ENCODE assay signal across 9 mouse cellular contexts in genomic region chr15:83696681-83697381, GRCm38 (mm10). TPM values are rescaled to one million over a fixed set of nuclear protein-coding genes. Genes with fewer than 3 reads are reported as not detected.
DNase-seq lines count a peak whose midpoint lies in the region; ATAC-seq and TF ChIP-seq lines count a peak whose summit lies in the region.
"Had no signal": no experiment of that assay in that cellular context is flagged by ENCODE, and none has a peak within 500 bp of the region (broad histone marks: within the 10 kb centered on the region; RNA-seq: fewer than 3 reads in every experiment).

No protein-coding gene starts in this region.

- TF ChIP-seq POLR2A in heart, adult 2 months (IDR thresholded peaks at IDR 0.05; ENCODE audit: insufficient read depth, low read depth, low read length) = no peak

- H3K4me1 ChIP-seq in heart, embryonic 15.5 days (replicated peaks) = peaks cover 25% of the 10 kb centered on the region
- no peaks in the 10 kb centered on the region for H3K4me1 ChIP-seq in heart, adult 2 months (ENCODE audit: control insufficient read depth, insufficient read depth, low read length)

- no peaks in the 10 kb centered on the region for H3K36me3 ChIP-seq in heart, embryonic 15.5 days
- no peaks in the 10 kb centered on the region for H3K36me3 ChIP-seq in heart, adult 2 months (ENCODE audit: control insufficient read depth, insufficient read depth, low read length)

- H3K9me3 ChIP-seq in heart, embryonic 15.5 days (replicated peaks) = no peaks in the 10 kb centered on the region

- no peaks in the 10 kb centered on the region for H3K79me2 ChIP-seq in heart, adult 2 months (replicated peaks; ENCODE audit: control insufficient read depth, insufficient read depth, low read length)

- intact Hi-C loops in heart, adult 2 months (cut with DNase I) = no loop called here

- H3K27me3 ChIP-seq in heart, embryonic 15.5 days = peaks cover 30% of the 10 kb centered on the region; the same call in 1 of the 2 replicates
- no peaks in the 10 kb centered on the region for H3K27me3 ChIP-seq in heart, adult 2 months (ENCODE audit: control insufficient read depth, insufficient read depth, low read length)

- H3K27ac ChIP-seq in heart, embryonic 15.5 days = 0 out of 2 replicates have a peak overlapping the region, but pooled peaks have one; percentile 48
- no peak overlapping the region for H3K27ac ChIP-seq in heart, adult 2 months

- WGBS in heart, embryonic 15.5 days = 46% methylated on average over 14 of the region's 14 CpGs
- WGBS in heart, adult 2 months = 66% methylated on average over 14 of the region's 14 CpGs

- no peak overlapping the region for H3K4me3 ChIP-seq in heart, embryonic 15.5 days
- H3K4me3 ChIP-seq in heart, adult 2 months = no peak overlapping the region

- no peak overlapping the region for H3K9ac ChIP-seq in heart, embryonic 15.5 days
- H3K9ac ChIP-seq in heart, adult 2 months (ENCODE audit: low read depth, low read length) = no peak overlapping the region

- no peak for TF ChIP-seq EP300 in heart, adult 2 months (IDR thresholded peaks at IDR 0.05; ENCODE audit: insufficient read depth, low read depth, low read length)

- H3K4me2 ChIP-seq in heart, embryonic 15.5 days = peak overlapping the region; percentile 14; the same call in 1 of the 2 replicates

- TF ChIP-seq CTCF in heart, adult 2 months (IDR thresholded peaks at IDR 0.05) = no peak

- 0 out of 2 replicates have a peak, but pooled peaks have one; percentile 51 for ATAC-seq in heart, embryonic 15.5 days (replicated peaks; ENCODE audit: insufficient number of reproducible peaks, insufficient read depth, low FRiP score, low read depth)
- no peak for ATAC-seq in megakaryocyte-erythroid progenitor cell, adult 5-6 weeks (replicated peaks; ENCODE audit: low FRiP score, low TSS enrichment, poor library complexity, severe bottlenecking)

- DNase-seq in heart, adult 2 months = no peak
- DNase-seq in retina, postnatal 1 day = peak; percentile 29
- no peak for DNase-seq in retina, embryonic 14.5 days (ENCODE audit: low spot score)
- peak; percentile 27 to 56 for DNase-seq in kidney, postnatal 36 days
- no peak for DNase-seq in testis, postnatal 10 days (ENCODE audit: low spot score)
- DNase-seq in Muller cell, postnatal 12 days (ENCODE audit: inconsistent ontology term) = no peak
- DNase-seq: adrenal gland, postnatal 14 days had no signal

RNA-seq across cellular contexts. Expression of gene Scube1, which starts 28.0 kb away (rescaled TPM):
- 4.8 and 7.9 TPM in 2 replicates for polyA plus RNA-seq in heart, embryonic 15.5 days (2015; fragmentation: Nextera tagmentation; extraction: Ambion mirVana)
- 1 to 10 TPM in 1 of 2 experiments, under 1 TPM in 1; 0.65 to 1.3 TPM for total RNA-seq in heart, adult 2 months (2021)
- polyA plus RNA-seq in heart, adult 2 months (2012; rRNA removed) = 2.2 and 3.0 TPM in 2 replicates
- total RNA-seq in megakaryocyte-erythroid progenitor cell, adult 5-6 weeks (2014; fragmentation: Nextera tagmentation) = 0.07 TPM in 1 of 2 replicates, not detected in the other
- not detected in 2 replicates for total RNA-seq in megakaryocyte-erythroid progenitor cell, adult 5-6 weeks (2017)

Comparison
In these comparisons a context has a peak if more than half of its experiments do, and no peak if none do; other contexts are left out.
1. DNase-seq: peak in retina, postnatal 1 day (single experiment) and kidney, postnatal 36 days (2 of 2); none in heart, adult 2 months (0 of 2), retina, embryonic 14.5 days (single experiment), testis, postnatal 10 days (single experiment) and Muller cell, postnatal 12 days (single experiment).